Mouse (Mus musculus): ENCODE measurements around the gene Oca2.

Gene Oca2

DNA sequence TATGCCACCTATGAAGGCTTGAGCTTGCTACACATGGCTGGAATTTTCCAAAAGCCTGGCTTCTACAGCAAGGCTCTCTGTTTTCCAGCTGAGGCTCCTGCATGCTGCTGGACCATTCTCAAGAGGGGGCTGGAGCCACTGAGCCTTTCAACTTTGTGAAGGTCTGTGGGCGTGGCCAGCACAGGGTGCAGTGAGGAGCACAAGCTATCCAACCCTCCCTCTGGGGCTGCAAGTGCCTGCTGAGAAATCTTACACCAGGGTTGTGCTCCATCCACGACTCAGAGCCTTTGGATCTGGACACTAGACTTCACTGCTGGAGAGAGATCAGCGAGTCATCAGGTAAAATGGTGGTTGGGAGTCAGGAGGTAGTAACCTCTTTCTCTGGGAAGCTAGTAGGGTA lies at the start of gene Oca2:
Gene Oca2, plus strand, starts transcription at position 218 of the 400 bp plus-strand sequence.
- peak; percentile 16 for DNase-seq (ENCODE audit: low spot score)

GRCm38 (mm10) chr7:56191041-56191440 lies 48.5 kb upstream of the Oca2 start:
- DNase-seq (ENCODE audit: low spot score): no peak

DNA sequence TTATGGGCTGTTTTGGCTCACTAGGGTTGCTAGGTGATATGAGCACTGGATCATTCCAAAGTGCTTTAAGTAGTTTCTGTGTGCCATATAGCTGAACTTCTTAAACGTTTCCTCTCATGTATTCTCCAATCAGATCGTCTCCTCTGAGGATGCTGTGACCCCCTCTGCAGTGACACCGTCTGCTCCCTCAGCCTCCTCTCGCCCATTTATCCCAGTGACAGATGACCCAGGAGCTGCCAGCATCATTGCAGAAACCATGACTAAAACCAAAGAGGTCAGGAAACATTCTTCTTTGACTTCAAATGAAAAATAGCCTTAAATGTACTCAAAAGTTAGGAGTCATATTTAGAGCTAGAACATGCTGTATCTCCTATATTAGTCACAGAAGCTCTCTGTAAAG lies 47.9 kb upstream of the Oca2 start:
- DNase-seq (ENCODE audit: low spot score): no peak

- DNase-seq (ENCODE audit: low spot score): no peak
Observed at GRCm38 (mm10) chr7:56201483-56202218, 37.9 kb upstream of the Oca2 start.

DNA sequence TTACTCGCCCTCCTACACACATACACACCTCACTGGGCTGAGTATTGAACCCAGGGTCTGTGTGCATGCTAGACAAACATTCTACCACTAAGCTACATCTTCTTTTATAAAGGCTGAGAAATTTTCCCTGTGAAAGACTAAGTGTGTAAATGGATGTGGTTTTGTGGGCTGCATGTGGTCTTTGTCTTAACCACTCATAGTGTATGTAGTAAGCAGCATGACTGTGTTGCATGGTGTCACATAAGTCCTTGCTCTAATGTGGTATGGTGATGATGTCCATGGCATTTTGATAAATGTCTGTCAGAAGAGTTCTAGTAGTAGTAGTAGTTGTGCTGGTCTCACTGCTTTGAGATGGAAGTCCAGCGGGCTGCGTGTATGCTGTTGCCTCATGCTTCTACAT lies 36.7 kb upstream of the Oca2 start:
- no peak for DNase-seq (ENCODE audit: low spot score)

GRCm38 (mm10) chr7:56203286-56203685 lies 36.3 kb upstream of the Oca2 start:
- DNase-seq (ENCODE audit: low spot score): no peak

DNA sequence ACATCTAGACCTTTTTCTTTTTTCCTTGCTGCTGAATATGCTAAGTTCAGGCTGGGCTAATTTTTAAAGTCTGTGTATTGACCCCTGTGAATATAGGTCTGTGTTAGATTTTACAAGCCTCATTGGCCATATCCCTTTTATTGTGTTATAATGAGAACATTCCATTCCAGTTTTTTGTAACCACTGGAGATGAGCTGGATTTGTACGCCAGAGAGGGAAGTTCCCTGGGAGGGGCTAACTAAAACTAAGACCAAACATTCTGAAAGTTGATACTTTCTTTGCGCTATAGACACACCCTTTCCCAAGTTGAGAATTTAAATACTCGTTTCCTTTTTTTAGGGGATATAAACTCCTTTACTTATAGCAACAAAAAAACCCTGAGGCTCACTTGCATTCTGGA lies 34.7 kb upstream of the Oca2 start:
- DNase-seq (ENCODE audit: low spot score): no peak

DNA sequence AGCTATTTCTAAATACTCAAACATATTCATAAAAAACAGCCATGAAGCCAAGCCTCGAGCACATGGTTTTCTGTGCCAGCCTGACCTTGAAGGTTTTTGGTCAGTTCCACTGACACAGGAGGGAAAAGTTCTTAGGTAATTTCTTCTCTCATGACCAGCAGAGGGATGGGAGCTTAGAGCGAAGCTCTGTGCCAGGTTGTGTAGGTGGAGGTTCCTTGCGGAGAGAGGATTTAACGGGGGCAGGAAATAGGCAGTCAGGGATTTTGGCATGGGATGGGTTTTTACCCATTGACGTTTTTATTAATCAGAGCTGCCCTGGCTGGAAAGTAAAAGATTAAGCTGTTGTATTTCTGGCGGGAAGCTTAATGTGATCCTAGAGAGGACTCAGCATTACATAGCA lies 18.7 kb upstream of the Oca2 start:
- no peak for DNase-seq (ENCODE audit: low spot score)

- no peak for DNase-seq (ENCODE audit: low spot score)
Observed at GRCm38 (mm10) chr7:56235794-56236423, 3.7 kb upstream of the Oca2 start.

GRCm38 (mm10) chr7:56236617-56237016 lies 2.9 kb upstream of the Oca2 start:
- no peak for DNase-seq (ENCODE audit: low spot score)

- DNase-seq (ENCODE audit: low spot score): no peak
Observed at GRCm38 (mm10) chr7:56254568-56254967, 15.0 kb downstream of the Oca2 start.

GRCm38 (mm10) chr7:56257875-56258441 lies 18.4 kb downstream of the Oca2 start:
- DNase-seq (ENCODE audit: low spot score): no peak

DNA sequence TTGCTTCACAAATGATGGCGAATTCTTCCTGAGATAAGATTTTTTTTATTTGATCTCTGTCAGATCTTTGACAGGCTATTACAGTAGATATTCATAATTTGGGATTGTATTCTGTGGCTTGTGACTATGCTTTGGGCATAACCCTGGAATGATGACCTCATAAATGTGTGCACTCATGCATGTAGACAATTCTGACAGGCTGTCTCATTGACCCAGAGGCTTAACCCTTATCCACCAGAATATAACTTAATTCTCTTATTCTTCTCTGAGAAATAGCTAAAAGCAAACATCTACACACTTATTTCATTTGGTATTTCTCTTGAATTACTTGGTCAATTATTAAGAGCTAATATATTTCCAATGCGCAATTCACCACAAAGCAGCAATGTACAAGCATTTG lies 37.9 kb downstream of the Oca2 start:
- no peak for DNase-seq (ENCODE audit: low spot score)

DNA sequence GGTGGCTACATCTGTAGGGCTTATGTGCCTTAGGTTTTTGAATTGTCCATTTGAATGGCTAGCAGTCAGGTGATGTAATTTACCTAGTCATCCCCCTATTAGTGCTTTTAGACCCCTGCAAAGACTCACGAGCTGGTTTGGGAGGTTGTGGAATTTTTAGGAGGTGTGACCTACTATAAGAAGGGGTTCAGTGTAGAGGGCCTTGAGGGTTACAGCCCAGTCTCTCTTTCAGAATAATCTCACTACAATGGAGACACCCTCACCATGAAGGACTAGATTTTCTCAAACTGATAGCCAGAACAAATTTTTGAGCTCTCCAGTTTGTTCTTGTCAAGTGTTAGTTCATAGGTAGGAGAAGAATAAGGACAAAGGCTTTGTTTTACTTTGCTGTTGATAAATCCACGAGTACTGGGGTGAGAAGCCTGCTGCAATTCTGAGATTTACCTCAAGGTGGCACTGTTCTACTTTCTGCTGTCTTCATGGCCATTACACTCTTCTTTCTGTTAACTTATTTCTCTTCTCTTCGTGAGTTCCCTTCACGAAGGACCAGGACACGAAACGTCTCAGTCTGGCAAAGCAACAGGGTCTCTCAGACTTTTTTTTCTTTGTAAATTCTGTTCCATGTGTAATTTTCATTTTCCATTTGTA lies 52.0 kb downstream of the Oca2 start:
- DNase-seq (ENCODE audit: low spot score): no peak

DNA sequence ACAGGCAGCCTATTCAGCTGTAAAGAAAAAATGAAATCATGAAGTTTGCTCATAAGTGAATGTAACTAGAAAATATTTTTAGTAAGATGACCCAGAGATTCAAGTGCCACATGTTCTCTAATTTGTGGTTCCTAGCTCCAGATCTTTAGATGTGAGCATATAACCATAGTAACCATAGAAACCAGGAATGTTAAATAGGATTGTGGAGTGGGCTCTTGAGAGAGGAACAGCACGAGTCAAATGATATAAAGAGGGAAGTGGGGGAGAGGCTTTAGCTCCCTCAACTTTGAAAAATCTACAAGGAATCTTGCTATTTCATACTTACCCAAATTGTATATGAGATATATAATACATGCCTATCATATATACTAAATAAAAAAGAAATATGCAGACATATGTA lies 64.8 kb downstream of the Oca2 start:
- no peak for DNase-seq (ENCODE audit: low spot score)

DNA sequence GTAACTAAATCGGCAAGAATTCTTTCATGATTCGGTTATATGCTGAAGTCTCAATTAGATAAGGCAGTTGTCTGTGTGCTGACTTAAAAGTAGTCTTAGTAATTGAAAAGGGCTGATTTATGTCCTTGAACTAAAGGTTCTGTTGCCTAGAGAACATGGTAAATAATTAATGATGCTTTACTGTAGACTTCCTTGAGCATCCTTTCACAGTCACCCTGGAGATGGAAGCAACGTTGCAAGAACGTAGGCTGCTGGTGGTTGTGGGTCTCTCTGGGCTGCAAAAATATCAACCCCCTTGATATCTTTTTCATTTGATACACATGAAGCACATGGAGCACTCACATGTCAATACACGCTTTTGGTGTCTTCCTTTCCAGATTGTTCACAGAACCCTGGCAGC lies 74.8 kb downstream of the Oca2 start:
- DNase-seq (ENCODE audit: low spot score): no peak

DNA sequence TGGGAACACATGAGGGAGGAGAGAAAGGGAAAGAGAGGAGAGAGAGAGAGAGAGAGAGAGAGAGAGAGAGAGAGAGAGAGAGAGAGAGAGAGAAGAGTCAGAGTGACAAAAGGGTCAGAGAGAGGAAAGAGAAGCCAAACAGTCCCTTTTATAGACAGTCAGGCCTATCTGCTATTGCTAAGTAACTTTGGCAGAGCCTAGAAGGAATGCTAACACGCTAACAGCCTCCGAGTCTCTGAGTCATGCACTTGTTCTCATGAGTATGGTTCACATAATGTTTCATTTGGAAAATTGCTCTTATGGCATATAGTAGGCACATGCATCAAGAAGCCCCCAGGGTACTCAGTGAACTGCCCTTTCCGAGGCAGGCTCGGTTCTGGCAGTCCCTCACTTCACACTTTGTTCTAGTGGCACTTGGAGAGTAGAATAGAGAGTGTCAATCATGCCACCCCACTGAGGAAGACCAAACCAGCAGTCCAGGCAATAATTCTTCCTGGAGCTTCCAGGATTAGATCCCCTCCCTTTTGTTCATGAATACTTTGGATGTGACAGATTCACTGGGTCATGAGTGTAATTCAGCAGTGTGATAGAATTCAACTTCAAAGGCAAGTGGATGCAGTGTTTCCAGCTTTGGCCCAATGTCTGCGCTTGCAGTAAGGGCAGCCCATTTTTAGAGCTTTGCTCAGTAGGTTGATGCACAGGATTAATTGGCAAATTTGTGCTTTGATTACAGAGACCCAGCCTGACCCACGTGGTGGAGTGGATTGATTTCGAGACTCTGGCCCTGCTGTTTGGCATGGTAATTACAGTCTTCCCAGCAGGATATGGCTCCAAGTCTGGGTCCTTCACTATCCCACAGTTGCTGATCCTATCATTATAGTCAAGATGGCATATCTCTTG lies 76.3 kb downstream of the Oca2 start:
- no peak for DNase-seq (ENCODE audit: low spot score)

DNA sequence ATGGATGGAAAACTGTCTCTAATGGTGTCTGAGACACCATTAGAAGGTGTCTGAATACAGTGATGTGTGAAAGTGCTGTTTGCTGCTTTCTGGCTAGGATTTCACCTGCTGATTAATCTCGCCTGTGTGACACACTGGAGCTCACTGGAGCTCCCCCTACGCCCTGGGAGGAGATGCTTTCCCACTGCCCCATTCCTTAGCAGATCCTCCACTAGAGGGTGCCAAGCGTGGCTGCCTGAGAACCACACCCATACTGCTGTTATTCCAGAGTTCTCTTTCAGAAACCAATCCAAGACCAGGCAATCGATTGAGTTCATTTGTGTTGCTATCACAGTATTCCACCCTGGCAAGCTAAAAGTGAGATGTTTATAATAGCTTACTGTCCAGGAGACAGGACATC lies 88.2 kb downstream of the Oca2 start:
- no peak for DNase-seq (ENCODE audit: low spot score)

DNA sequence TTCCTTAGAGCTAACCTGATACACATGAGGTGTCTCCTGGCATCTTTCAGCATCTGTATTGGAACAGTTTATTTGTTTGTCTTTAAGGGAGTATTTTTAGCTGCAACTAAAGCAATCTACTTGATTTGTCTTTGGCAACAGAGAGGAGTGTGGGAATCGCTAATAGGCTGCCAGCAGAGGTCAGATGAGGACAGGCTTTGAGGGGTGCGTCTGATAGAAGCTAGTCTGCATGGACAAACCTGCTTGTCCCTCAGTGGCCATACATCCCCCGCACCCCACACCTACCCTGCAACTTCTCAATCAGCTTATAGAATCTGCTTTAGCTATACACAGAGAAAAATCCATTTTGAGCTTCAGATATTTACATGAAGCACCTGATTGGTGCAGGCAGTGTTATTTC lies 109.0 kb downstream of the Oca2 start:
- DNase-seq (ENCODE audit: low spot score): no peak

GRCm38 (mm10) chr7:56356658-56357342 lies 117.2 kb downstream of the Oca2 start:
- DNase-seq (ENCODE audit: low spot score): no peak

DNA sequence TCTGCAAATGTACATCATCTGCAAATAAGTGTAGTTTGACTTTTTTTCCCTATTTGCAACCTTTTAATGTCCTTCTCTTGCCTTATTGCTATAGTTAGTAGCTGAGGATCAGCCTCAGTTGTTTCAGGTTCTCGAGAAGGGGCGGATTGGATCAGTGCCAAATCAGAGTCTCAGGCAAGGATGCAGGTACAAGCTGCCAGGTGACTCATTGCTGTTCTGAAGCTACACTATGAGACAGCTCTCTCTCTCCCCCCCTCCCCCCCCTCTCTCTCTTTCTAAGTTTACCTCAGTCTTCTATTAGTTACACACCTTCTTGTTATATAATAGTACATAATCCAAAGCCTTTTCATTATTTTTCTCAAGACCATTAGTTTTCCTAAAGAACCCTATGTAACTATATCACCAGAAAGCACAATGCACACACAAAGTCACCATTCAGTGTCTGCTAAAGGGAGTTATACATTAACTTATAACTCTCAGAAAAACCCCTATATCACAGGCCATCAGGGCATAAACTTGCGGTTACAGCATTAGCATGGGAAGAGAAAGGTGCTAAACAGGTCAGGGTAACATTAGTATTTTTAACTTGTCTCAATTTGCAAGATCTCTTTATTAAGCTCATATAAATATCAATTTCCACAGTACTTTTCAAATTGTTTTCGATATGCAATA lies 142.3 kb downstream of the Oca2 start:
- no peak for DNase-seq (ENCODE audit: low spot score)

Data from ovary, adult 18-20 months (tissue).